Mouse (Mus musculus): ENCODE data around the gene Ndrg3.
"Not testable (repeated sequence)": the region's sequence is repeated elsewhere in the genome, so short reads cannot be mapped to it uniquely, and the experiment has no call there.

Gene Ndrg3

GRCm38 (mm10) chr2:156901344-156901743 is 90.5 kb downstream of the Ndrg3 start:
- no peak for DNase-seq (ENCODE audit: inconsistent ontology term)

- DNase-seq (ENCODE audit: inconsistent ontology term) = no peak
These were observed 92.7 kb downstream of the Ndrg3 start for GRCm38 (mm10) chr2:156899184-156899583.

- no peak for DNase-seq (ENCODE audit: inconsistent ontology term)
These were observed 93.5 kb downstream of the Ndrg3 start for GRCm38 (mm10) chr2:156898374-156898773.

- DNase-seq (ENCODE audit: inconsistent ontology term) = no peak
These were observed 94.8 kb downstream of the Ndrg3 start for GRCm38 (mm10) chr2:156897034-156897433.

- DNase-seq (ENCODE audit: inconsistent ontology term) = no peak
These were observed 95.4 kb downstream of the Ndrg3 start for GRCm38 (mm10) chr2:156896384-156896914.

GRCm38 (mm10) chr2:156894496-156895265 is 97.2 kb downstream of the Ndrg3 start:
- DNase-seq (ENCODE audit: inconsistent ontology term) = no peak

GRCm38 (mm10) chr2:156892821-156893220 is 99.0 kb downstream of the Ndrg3 start:
- DNase-seq (ENCODE audit: inconsistent ontology term) = no peak

- no peak for DNase-seq (ENCODE audit: inconsistent ontology term)
These were observed 99.6 kb downstream of the Ndrg3 start for GRCm38 (mm10) chr2:156892240-156892639.

- no peak for DNase-seq (ENCODE audit: inconsistent ontology term)
These were observed 103.4 kb downstream of the Ndrg3 start for GRCm38 (mm10) chr2:156888490-156888889.

GRCm38 (mm10) chr2:156887017-156887416 is 104.8 kb downstream of the Ndrg3 start, which contains the start of gene Sla2:
Sla2 (minus strand) TSS chr2:156887192.
- no peak for DNase-seq (ENCODE audit: inconsistent ontology term)

GRCm38 (mm10) chr2:156886084-156886631 is 105.7 kb downstream of the Ndrg3 start:
- no peak for DNase-seq (ENCODE audit: inconsistent ontology term)

- DNase-seq (ENCODE audit: inconsistent ontology term) = not testable (repeated sequence)
These were observed 106.2 kb downstream of the Ndrg3 start for GRCm38 (mm10) chr2:156885666-156886065.

- DNase-seq (ENCODE audit: inconsistent ontology term) = peak; percentile 36
These were observed 107.3 kb downstream of the Ndrg3 start for GRCm38 (mm10) chr2:156884396-156885211.

- no peak for DNase-seq (ENCODE audit: inconsistent ontology term)
These were observed 109.3 kb downstream of the Ndrg3 start for GRCm38 (mm10) chr2:156882431-156883001.

GRCm38 (mm10) chr2:156879541-156879940 is 112.3 kb downstream of the Ndrg3 start:
- DNase-seq (ENCODE audit: inconsistent ontology term) = no peak

GRCm38 (mm10) chr2:156877726-156878125 is 114.1 kb downstream of the Ndrg3 start:
- DNase-seq (ENCODE audit: inconsistent ontology term) = no peak

All from Muller cell, postnatal 12 days (primary cell).